Mouse (Mus musculus) liver, embryonic 14.5 days (tissue): ENCODE measurements around the gene Tff1. TPM values are rescaled to one million over a fixed set of nuclear protein-coding genes. Genes with fewer than 3 reads are reported as not detected.
A peak's percentile ranks its signal among the peaks of the same experiment; 100 is the strongest.

Source experiments
- ATAC-seq: fragments of 200-750 bp; cut with Nextera tagmentation; 2 replicates; pipeline ENCODE4 v1.8.0; 2017; ENCODE audit warnings: moderate number of reproducible peaks, mild to moderate bottlenecking, moderate library complexity; ENCODE audit not compliant: insufficient read depth
- DNase-seq, 3 experiments: peaks; one replicate each; pipeline ENCODE4 v3.0.0-alpha.2; 2012 to 2013; ENCODE audit warnings: low read depth in 3 of 3, low spot score in 3 of 3
- H3K27ac ChIP-seq: fragments of 300-500 bp; sonication (generic); 2 replicates; pipeline ENCODE4 v1.5.1; 2014; ENCODE audit warnings: moderate library complexity, mild to moderate bottlenecking, control low read depth, inconsistent platforms
- H3K27me3 ChIP-seq: fragments of 300-500 bp; sonication (generic); 2 replicates; pipeline ENCODE4 v1.6.1; 2014; ENCODE audit warnings: mild to moderate bottlenecking, low read length, moderate library complexity; ENCODE audit not compliant: control insufficient read depth, insufficient read depth
- H3K36me3 ChIP-seq: fragments of 300-500 bp; sonication (generic); replicated peaks from 2 replicates; pipeline ENCODE4 v1.6.1; 2014; ENCODE audit warnings: low read depth; ENCODE audit not compliant: control insufficient read depth, insufficient read depth
- H3K4me1 ChIP-seq, 2 experiments: fragments of 200-500 bp in 1 of 2; fragments of 300-500 bp in 1 of 2; sonication (generic) in 1 of 2; replicated peaks; 2 replicates each; pipeline ENCODE4 v1.6.1; 2012 to 2014; ENCODE audit warnings: antibody characterized with exemption in 1 of 2, inconsistent platforms in 1 of 2, low read length in 1 of 2; ENCODE audit not compliant: control insufficient read depth in 2 of 2, insufficient read depth in 2 of 2
- H3K4me2 ChIP-seq: fragments of 300-500 bp; sonication (generic); 2 replicates; pipeline ENCODE4 v1.6.1; 2014; ENCODE audit warnings: low read depth, mild to moderate bottlenecking, control low read depth, moderate library complexity
- H3K4me3 ChIP-seq, 2 experiments: fragments of 200-500 bp in 1 of 2; fragments of 300-500 bp in 1 of 2; sonication (generic) in 1 of 2; 2 replicates each; pipeline ENCODE4 v1.5.1; 2012 to 2014; ENCODE audit warnings: low read depth in 2 of 2, low read length in 2 of 2, mild to moderate bottlenecking in 2 of 2, control low read depth in 1 of 2, inconsistent platforms in 1 of 2, moderate library complexity in 1 of 2; ENCODE audit not compliant: insufficient read depth in 1 of 2
- H3K9ac ChIP-seq: fragments of 300-500 bp; sonication (generic); replicated peaks from 2 replicates; pipeline ENCODE4 v1.6.1; 2014; ENCODE audit warnings: mild to moderate bottlenecking, control low read depth, moderate library complexity
- H3K9me3 ChIP-seq: fragments of 300-500 bp; sonication (generic); 2 replicates; pipeline ENCODE4 v1.6.1; 2016; ENCODE audit warnings: low read length, mixed read lengths; ENCODE audit not compliant: control insufficient read depth
- CTCF ChIP-seq: IDR thresholded peaks from 2 replicates; pipeline ENCODE4 v1.5.1; 2016; ENCODE audit warnings: antibody characterized with exemption, low read depth, control low read depth
- EP300 ChIP-seq: IDR thresholded peaks from 2 replicates; pipeline ENCODE4 v1.6.1; 2016; ENCODE audit warnings: antibody characterized with exemption, low read depth
- WGBS: fragments of 180-500 bp; shearing (Covaris S2); extraction: QIAGEN DNeasy Blood & Tissue Kit; methylation state at CpG from one replicate; pipeline ENCODE4 v1.1.7; 2014; ENCODE audit not compliant: insufficient replicate concordance; 5-methylcytosine and 5-hydroxymethylcytosine counted together
- polyA plus RNA-seq, 2 experiments: library from polyadenylated mRNA; depleted of rRNA in 1 of 2; stranded (reverse) in 1 of 2; unstranded in 1 of 2; fragments of >200 nt; fragmentation: Nextera tagmentation in 1 of 2; extraction: Ambion mirVana in 1 of 2; gene quantifications; 2 replicates each; pipeline versions ENCODE4 v1.2.1 to v1.2.3; 2012 to 2014

The Tff1 gene
- polyA plus RNA-seq, 2 experiments: not detected

DNA sequence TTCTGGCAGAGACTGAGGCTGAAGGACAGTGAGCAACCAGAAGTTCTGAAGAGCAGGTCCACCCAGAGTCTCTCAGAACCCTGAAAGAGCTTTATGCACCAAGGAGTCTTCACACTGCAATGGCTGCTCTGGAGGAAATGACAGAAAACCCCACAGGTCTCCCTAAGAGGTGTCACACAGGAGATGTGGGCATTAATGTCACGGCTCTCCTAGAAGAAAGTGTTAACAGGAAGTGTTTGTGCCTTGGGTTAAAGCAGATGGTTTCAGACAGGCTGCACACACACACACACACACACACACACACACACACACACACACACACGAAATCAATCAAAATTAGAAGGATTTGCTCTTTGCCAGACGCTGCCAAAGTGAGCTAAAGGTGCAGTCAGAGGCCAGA lies 28.8 kb downstream of the Tff1 start:
- DNase-seq: no peak
- peaks cover 0 to 4% of the 10 kb centered on the region in 2 experiments; a peak in 1 of 4 replicates for H3K4me1 ChIP-seq

DNA sequence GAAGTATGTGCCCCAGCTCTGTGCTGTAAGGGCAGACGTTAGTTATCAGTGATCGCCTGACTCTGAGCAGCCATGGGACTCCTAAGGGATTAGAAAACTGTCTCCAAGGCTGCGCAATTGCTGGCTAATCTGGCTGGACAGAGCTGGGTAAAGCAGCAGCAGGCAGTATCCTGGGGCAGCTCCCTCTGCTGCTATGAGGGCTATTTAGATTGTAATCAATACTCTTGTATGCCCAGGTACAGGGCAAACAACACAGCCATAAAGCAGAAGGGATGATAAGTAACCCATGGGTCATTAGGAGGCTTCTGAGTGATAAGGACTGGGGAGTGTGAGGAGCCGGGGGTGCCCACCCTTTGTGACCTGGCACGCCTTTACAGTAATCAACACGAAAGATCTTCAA lies 30.2 kb downstream of the Tff1 start:
- ATAC-seq (no peak), DNase-seq (no peak)
- Histone ChIP-seq H3K4me2 (no peak overlapping the region), H3K4me1 (peaks cover 0 to 4% of the 10 kb centered on the region in 2 experiments; a peak in 1 of 4 replicates), H3K9ac (no peak overlapping the region), H3K9me3 (no peaks in the 10 kb centered on the region), H3K36me3 (no peaks in the 10 kb centered on the region), H3K4me3 (no peak overlapping the region), H3K27me3 (no peaks in the 10 kb centered on the region), H3K27ac (no peak overlapping the region)
- WGBS: 38% methylated on average over 6 of the region's 6 CpGs
- TF ChIP-seq EP300 (no peak), CTCF (no peak)

More for the DNA sequence above, 28.8 kb downstream of the Tff1 start:
- H3K27ac ChIP-seq: no peak overlapping the region
- no peak for ATAC-seq
- no peak for TF ChIP-seq EP300
- no peak for TF ChIP-seq CTCF
- no peak overlapping the region for H3K9ac ChIP-seq
- 31% methylated on average over 3 of the region's 3 CpGs for WGBS
- no peaks in the 10 kb centered on the region for H3K36me3 ChIP-seq
- no peaks in the 10 kb centered on the region for H3K27me3 ChIP-seq
- no peaks in the 10 kb centered on the region for H3K9me3 ChIP-seq
- H3K4me3 ChIP-seq: no peak overlapping the region
- no peak overlapping the region for H3K4me2 ChIP-seq

DNA sequence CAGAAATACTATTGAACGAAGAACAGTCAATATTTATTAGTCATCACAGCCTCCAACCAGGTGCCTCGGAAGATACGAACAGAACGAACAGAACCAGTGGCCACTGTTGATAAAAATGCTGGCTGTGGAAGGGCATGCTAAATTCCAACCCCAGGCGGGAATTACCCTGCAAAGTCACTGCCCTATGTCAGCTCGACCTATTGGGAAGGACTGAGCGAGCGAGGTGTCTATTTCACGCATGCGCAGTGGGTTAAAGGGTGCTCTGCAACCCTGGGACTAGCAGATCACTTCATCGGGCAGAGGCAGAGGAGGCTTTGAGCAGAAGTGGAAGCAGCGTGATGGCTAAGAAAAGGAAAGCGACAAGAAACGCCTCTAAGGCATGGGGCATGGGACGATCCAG lies 31.3 kb downstream of the Tff1 start:
- no peak overlapping the region for H3K4me2 ChIP-seq
- peaks cover 0 to 4% of the 10 kb centered on the region in 2 experiments; a peak in 1 of 4 replicates for H3K4me1 ChIP-seq
- no peak for TF ChIP-seq EP300
- TF ChIP-seq CTCF: no peak
- peak; percentile 17 to 30 (median 28) for DNase-seq
- no peaks in the 10 kb centered on the region for H3K9me3 ChIP-seq
- no peaks in the 10 kb centered on the region for H3K36me3 ChIP-seq
- no peaks in the 10 kb centered on the region for H3K27me3 ChIP-seq
- no peak overlapping the region for H3K4me3 ChIP-seq
- no peak overlapping the region for H3K27ac ChIP-seq
- H3K9ac ChIP-seq: no peak overlapping the region
- peak; percentile 62; the same call in 1 of the 2 replicates for ATAC-seq
- 49% methylated on average over 15 of the region's 15 CpGs for WGBS

DNA sequence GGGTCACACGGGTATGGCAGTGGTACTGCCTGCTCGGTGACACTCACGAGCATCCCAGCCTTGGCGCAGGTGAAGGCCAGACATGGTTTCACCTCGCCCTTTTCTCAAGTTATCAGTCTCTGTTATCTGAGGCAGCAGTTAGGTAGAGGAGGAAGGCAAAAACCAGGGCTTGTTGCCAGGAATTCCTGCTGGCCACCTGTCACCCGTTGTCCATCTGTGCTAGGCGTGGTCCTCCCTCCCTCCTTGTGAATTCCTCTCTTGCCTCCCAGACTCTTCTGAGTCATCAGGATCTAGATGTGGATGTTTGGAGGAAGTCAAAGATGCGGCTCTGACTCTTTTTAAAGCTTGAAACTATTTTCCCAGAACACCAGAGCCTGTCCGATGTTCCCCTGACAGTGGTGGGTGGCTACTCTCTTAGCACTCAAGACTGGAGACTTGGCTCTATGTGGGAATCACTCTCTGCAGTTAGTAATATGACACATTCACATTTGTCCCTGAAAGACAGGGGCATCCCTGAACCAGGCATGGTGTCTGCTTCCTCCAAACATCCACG lies 33.7 kb downstream of the Tff1 start:
- Histone ChIP-seq H3K27me3 (no peaks in the 10 kb centered on the region), H3K4me3 (no peak overlapping the region), H3K9me3 (no peaks in the 10 kb centered on the region), H3K4me1 (peaks cover 0 to 4% of the 10 kb centered on the region in 2 experiments; a peak in 1 of 4 replicates), H3K36me3 (no peaks in the 10 kb centered on the region), H3K4me2 (no peak overlapping the region), H3K27ac (no peak overlapping the region), H3K9ac (no peak overlapping the region)
- 64% methylated on average over 10 of the region's 10 CpGs for WGBS
- TF ChIP-seq CTCF (no peak), EP300 (no peak)
- no peak for ATAC-seq
- DNase-seq: no peak

DNA sequence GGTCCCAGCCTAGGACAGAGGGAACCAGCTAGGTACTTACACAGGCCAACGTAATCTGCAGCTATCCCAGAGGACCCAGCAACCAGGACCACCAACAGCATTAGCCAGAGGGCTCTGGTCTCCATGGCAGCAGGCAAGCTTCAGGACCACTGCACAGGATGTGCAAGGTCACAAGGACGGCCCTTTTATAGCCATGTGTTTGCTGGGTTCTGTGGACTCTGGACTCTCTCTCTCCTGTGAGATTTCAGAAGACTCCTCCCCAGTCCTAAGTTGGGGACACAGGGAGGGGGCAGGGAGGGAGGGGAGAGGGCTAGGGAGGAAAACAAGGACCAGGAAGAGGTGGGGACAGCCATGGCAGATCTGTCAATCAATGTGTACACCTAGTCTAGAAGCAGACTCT lies 35.6 kb downstream of the Tff1 start, which contains the start of gene Tff3:
Tff3 (minus strand) TSS at position 195 of the 400 bp plus-strand sequence.
- TF ChIP-seq CTCF: no peak
- no peak for TF ChIP-seq EP300
- Histone ChIP-seq H3K27me3 (no peaks in the 10 kb centered on the region), H3K4me2 (no peak within 1 kb of the TSS), H3K9me3 (no peaks in the 10 kb centered on the region), H3K4me3 (no peak within 1 kb of the TSS), H3K4me1 (peaks cover 0 to under 1% of the 10 kb centered on the region in 2 experiments; a peak in 1 of 4 replicates), H3K9ac (no peak within 1 kb of the TSS), H3K36me3 (no peaks in the 10 kb centered on the region), H3K27ac (no peak within 1 kb of the TSS)
- no peak for ATAC-seq
- 20% methylated on average over 2 of the region's 2 CpGs for WGBS
- no peak for DNase-seq
